Mouse (Mus musculus): ENCODE data around the gene Shisal2b.

Gene Shisal2b

DNA sequence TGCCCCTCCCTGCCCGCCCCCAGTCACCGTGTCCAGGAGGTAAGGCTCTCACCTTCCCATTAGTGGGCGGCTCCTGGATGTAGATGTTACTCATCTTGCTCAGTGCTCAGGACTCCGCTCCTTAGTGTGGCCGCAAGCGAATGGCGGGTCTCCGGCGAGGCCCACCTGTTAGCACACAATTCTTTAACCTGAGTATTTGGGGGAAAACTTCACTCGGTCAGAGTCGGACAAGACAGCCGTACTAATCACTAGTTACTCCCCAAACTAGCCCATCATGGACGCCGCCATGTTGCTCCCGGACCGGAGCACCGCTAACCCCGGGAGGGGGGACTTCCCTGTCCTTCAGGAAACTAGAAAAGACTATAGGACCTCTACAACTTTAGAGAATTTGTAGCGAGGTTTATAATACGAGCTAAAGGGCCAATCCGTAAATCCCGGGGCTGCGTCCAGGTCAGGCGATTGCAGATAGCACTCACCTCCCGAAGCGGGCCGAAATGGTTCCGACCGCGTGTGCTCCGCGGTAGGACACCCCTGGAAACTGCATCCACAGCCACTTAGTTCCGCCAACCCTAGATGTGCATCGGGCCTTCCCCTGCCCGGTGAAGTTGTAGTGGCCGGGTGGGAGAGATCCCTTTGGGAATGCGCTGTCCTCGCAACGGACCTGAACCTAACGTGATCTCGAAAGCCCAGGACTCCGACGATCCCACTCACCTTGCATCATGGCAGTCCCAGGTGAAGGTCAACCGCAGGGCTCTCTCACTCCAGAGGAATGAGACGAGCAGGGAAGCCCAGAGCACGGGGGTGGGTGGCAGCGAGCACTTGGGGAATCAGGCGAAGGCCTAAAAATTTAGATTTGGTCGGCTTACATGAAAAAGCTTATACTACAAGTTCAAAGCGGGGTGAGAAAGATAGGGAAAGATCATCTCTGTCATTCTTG lies 46.8 kb downstream of the Shisal2b start, which contains the start of gene Cwc27:
TSS of gene Cwc27 (minus strand) at position 508 of the 937 bp plus-strand sequence.
- DNase-seq, result peak; percentile 83

DNA sequence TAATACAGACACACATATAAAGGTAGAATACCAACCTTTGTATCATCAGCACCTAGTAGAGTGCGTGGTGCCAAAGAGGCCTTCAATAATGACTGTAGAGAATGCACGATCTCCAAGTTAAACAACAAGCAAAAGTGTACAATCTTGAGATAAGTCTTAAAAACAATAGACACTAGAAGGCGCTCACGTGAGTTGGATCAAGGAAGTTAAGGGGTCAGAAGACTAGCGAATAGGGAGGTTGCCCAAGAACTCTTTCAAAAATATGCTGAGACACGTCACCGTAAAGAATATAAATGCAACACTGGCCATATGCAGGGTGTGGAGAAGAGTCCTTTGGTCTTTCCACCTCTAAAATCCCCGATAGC lies 47.4 kb downstream of the Shisal2b start:
- no peak for DNase-seq

DNA sequence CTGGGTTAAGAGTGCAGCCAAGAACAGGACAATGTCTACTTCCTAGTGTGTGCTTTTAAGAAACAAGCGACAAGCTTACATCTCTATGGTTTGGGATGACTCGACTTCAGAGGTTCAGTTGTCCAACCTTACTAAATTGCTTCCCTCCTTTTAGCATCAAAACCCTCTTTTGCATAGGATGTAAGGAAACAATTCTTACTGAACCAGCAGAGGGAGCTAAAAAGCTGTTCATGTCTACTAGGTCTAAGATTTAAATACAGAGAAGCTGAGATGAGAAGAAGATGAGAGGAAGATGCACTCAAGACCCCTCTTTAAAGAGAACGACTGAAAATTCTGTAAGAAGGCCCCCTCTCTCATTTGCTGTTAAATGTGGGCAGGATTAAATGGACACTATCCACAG lies 58.0 kb downstream of the Shisal2b start:
- no peak for DNase-seq

DNA sequence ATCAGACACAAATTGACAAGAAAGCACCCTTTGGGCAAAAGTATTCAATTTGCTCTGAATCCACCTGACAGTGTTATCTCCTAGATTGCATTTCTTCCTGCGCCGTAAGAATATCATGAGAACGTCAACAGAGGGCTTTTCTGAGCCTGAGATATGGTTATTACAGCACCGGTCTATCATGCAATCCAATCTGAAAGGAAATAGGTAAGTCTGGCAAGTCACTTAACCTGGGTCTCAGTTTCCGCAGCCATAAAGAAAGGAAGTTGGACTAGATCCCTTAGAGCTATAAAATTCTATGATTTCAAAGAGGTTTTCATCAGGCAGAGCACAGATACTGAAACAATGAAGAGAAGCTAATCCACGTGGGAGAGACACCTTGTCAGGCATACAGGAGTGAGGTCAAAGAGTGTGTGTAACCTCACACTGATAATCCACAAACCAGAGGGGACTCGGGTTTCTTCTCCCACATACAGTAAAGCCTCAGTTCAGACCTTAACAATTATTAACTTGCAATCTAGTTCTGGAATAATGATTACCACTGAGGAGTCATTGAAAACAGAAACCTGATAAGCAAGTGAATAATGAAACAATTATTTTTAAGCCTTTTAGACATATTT lies 64.0 kb downstream of the Shisal2b start:
- DNase-seq, result no peak

DNA sequence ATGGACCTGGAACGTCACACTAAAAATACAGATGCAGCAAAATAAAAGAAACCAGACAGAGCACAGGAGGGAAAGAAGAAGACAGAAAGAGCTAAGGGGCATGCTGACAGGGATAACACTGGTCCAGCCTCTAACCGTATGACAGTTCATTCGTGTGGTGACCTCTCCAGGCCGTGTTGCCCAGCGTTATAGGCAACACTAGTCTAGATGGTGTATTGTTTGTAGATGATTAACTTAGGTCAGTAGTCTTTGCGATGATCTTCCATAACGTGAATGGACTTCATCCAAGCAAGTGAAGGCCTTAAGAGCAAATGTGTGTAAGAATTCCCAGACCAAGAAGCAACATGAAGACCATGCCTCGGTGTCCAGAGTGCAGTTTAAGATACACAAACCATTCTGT lies 64.6 kb downstream of the Shisal2b start:
- DNase-seq, result no peak

Measured in right cerebral cortex, postnatal 25 days (tissue).